Mouse (Mus musculus) MEL-GATA-1-ER (cell line): ENCODE data around the gene Rdh11.
"Not testable (repeated sequence)": the region's sequence is repeated elsewhere in the genome, so short reads cannot be mapped to it uniquely, and the experiment has no call there.

Experiments
- DNase-seq: peaks from one replicate; pipeline ENCODE4 v3.0.0-alpha.2; 2012; ENCODE audit warnings: low read depth; ENCODE audit errors: extremely low read depth

Gene Rdh11

GRCm38 (mm10) chr12:79192193-79192592 is at the start of gene Rdh11:
TSS of gene Rdh11 (minus strand) at chr12:79192293.
- DNase-seq = no peak

GRCm38 (mm10) chr12:79235485-79236080 is 43.5 kb upstream of the Rdh11 start:
- DNase-seq = no peak

- DNase-seq = no peak
Observed at GRCm38 (mm10) chr12:79217511-79217910, 25.4 kb upstream of the Rdh11 start.

- DNase-seq = no peak
Observed at GRCm38 (mm10) chr12:79211447-79211846, 19.4 kb upstream of the Rdh11 start.

- DNase-seq = peak; percentile 33
Observed at GRCm38 (mm10) chr12:79208703-79209464, 16.8 kb upstream of the Rdh11 start, which contains the start of gene Rdh12. TSS of gene Rdh12 (plus strand) at chr12:79208914.

GRCm38 (mm10) chr12:79201882-79202281 is 9.8 kb upstream of the Rdh11 start:
- DNase-seq = no peak

- no peak for DNase-seq
Observed at GRCm38 (mm10) chr12:79197105-79197504, 5.0 kb upstream of the Rdh11 start.

GRCm38 (mm10) chr12:79193441-79193840 is 1.3 kb upstream of the Rdh11 start:
- DNase-seq = peak; percentile 72

GRCm38 (mm10) chr12:79191701-79192100 is 392 bp downstream of the Rdh11 start:
- peak; percentile 76 for DNase-seq

- DNase-seq = peak; percentile 87
Observed at GRCm38 (mm10) chr12:79190931-79191673, 991 bp downstream of the Rdh11 start.

GRCm38 (mm10) chr12:79185160-79185559 is 6.9 kb downstream of the Rdh11 start:
- DNase-seq = not testable (repeated sequence)

GRCm38 (mm10) chr12:79175998-79176397 is 16.1 kb downstream of the Rdh11 start:
- no peak for DNase-seq

GRCm38 (mm10) chr12:79173721-79174120 is 18.4 kb downstream of the Rdh11 start:
- no peak for DNase-seq

- peak; percentile 84 for DNase-seq
Observed at GRCm38 (mm10) chr12:79172019-79172941, 19.8 kb downstream of the Rdh11 start, which contains the start of gene Vti1b. TSS of gene Vti1b (minus strand) at chr12:79172667.

- DNase-seq = peak; percentile 46
Observed at GRCm38 (mm10) chr12:79171269-79171995, 20.7 kb downstream of the Rdh11 start.

GRCm38 (mm10) chr12:79170421-79170820 is 21.7 kb downstream of the Rdh11 start:
- DNase-seq = no peak

GRCm38 (mm10) chr12:79169173-79169572 is 22.9 kb downstream of the Rdh11 start:
- DNase-seq = no peak

- no peak for DNase-seq
Observed at GRCm38 (mm10) chr12:79162876-79163275, 29.2 kb downstream of the Rdh11 start.

- DNase-seq = no peak
Observed at GRCm38 (mm10) chr12:79149653-79150052, 42.4 kb downstream of the Rdh11 start.

GRCm38 (mm10) chr12:79141384-79141783 is 50.7 kb downstream of the Rdh11 start:
- no peak for DNase-seq
